Mouse (Mus musculus): ENCODE measurements around the gene Mcoln2.

DNA sequence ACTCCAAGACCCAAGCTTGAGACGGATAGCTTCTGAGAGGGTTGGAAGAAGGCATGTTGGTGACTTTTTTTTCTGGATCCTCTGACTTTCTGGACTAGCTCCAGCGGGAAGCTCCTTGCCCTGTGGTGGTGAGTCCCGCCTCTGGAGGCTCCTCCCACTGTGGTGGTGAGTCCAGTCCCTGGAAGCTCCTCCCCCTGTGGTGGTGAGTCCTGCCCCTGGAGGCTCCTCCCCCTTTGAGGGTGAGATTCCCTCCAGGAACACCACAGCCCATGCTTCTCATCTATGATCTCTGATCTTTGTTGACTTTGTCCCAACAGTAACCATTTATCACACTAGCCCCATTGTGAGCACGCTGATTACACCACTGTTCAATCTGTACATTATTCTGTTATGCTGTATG, 12.6 kb downstream of the Mcoln2 start:
- TF ChIP-seq CTCF (IDR thresholded peaks at IDR 0.05; ENCODE audit: control insufficient read depth, insufficient read depth, low read length) (no peak), POLR2A (IDR thresholded peaks at IDR 0.05; ENCODE audit: borderline replicate concordance, control insufficient read depth, low read depth, low read length) (no peak)

All from bone marrow, adult 2 months (tissue).